Mouse (Mus musculus) liver, adult 2 months (tissue): ENCODE data around the gene Snx3. TPM values are rescaled to one million over a fixed set of nuclear protein-coding genes. Genes with fewer than 3 reads are reported as not detected.

Source experiments
- DNase-seq: peaks from one replicate; pipeline ENCODE4 v3.0.0-alpha.2; 2011; ENCODE audit warnings: low read depth, low spot score; ENCODE audit errors: extremely low read depth
- H3K27ac ChIP-seq: fragments of 200-500 bp; replicated peaks from 2 replicates; pipeline ENCODE4 v1.5.1; 2012; ENCODE audit warnings: low read depth, mild to moderate bottlenecking, control low read depth, inconsistent platforms, low read length; ENCODE audit not compliant: insufficient read depth
- H3K27me3 ChIP-seq: fragments of 200-500 bp; 2 replicates; pipeline ENCODE4 v1.6.1; 2012; ENCODE audit warnings: mild to moderate bottlenecking, moderate library complexity, low read length, inconsistent platforms; ENCODE audit not compliant: control insufficient read depth, insufficient read depth
- H3K36me3 ChIP-seq: fragments of 200-500 bp; 2 replicates; pipeline ENCODE4 v1.6.1; 2012; ENCODE audit warnings: low read length, inconsistent platforms; ENCODE audit not compliant: control insufficient read depth, insufficient read depth
- H3K4me1 ChIP-seq: fragments of 200-500 bp; 2 replicates; pipeline ENCODE4 v1.6.1; 2011; ENCODE audit warnings: low read length; ENCODE audit not compliant: control insufficient read depth, insufficient read depth
- H3K4me3 ChIP-seq: fragments of 200-500 bp; 2 replicates; pipeline ENCODE4 v1.5.1; 2011; ENCODE audit warnings: low read depth, mild to moderate bottlenecking, control low read depth, low read length, moderate library complexity; ENCODE audit not compliant: insufficient read depth
- H3K79me2 ChIP-seq: fragments of 200-500 bp; 2 replicates; pipeline ENCODE4 v1.6.1; 2012; ENCODE audit warnings: inconsistent platforms, mild to moderate bottlenecking, low read length, moderate library complexity; ENCODE audit not compliant: control insufficient read depth, insufficient read depth
- H3K9ac ChIP-seq: fragments of 200-500 bp; 2 replicates; pipeline ENCODE4 v1.6.1; 2012; ENCODE audit warnings: low read depth, mild to moderate bottlenecking, control low read depth, inconsistent platforms, low read length
- CTCF ChIP-seq: fragments of 200-500 bp; IDR thresholded peaks from 2 replicates; pipeline ENCODE4 v1.5.1; 2011; ENCODE audit warnings: low read depth, low read length, control low read depth
- POLR2A ChIP-seq: fragments of 200-500 bp; IDR thresholded peaks from 2 replicates; pipeline ENCODE4 v1.6.1; 2011; ENCODE audit warnings: low read length, control low read depth; ENCODE audit not compliant: insufficient read depth; ENCODE audit errors: extremely low read depth
- WGBS: fragments of 180-500 bp; shearing (Covaris S2); methylation state at CpG from one replicate; pipeline ENCODE4 v1.1.7; 2018; 5-methylcytosine and 5-hydroxymethylcytosine counted together
- polyA plus RNA-seq: library from polyadenylated mRNA; depleted of rRNA; stranded (reverse); fragments of >200 nt; gene quantifications from 2 replicates; pipeline ENCODE4 v1.2.3, GENCODE M21; 2012
- total RNA-seq: library from RNA; depleted of rRNA; stranded (reverse); fragments of >200 nt; gene quantifications from 2 replicates; pipeline ENCODE4 v1.2.3, GENCODE M21; 2014

Gene Snx3
- total and polyA plus RNA-seq, 2 experiments, result 26.9 to 146 TPM

- WGBS, result 7% methylated on average over 15 of the region's 15 CpGs
- Histone ChIP-seq H3K27ac (no peak overlapping the region), H3K4me1 (no peaks in the 10 kb centered on the region), H3K27me3 (peaks cover 47% of the 10 kb centered on the region), H3K36me3 (no peaks in the 10 kb centered on the region), H3K4me3 (no peak overlapping the region), H3K9ac (no peak overlapping the region), H3K79me2 (no peaks in the 10 kb centered on the region)
- TF ChIP-seq CTCF, result no peak
- TF ChIP-seq POLR2A, result no peak
- no peak for DNase-seq
Measured at GRCm38 (mm10) chr10:42577525-42578280, 75.9 kb downstream of the Snx3 start.

- Histone ChIP-seq H3K36me3 (no peaks in the 10 kb centered on the region), H3K4me1 (no peaks in the 10 kb centered on the region), H3K27me3 (peaks cover 49% of the 10 kb centered on the region), H3K27ac (no peak overlapping the region), H3K4me3 (no peak overlapping the region), H3K79me2 (no peaks in the 10 kb centered on the region), H3K9ac (no peak overlapping the region)
- TF ChIP-seq POLR2A (no peak), CTCF (no peak)
- WGBS, result 6% methylated on average over 15 of the region's 15 CpGs
- DNase-seq, result no peak
Measured at GRCm38 (mm10) chr10:42578281-42578675, 76.4 kb downstream of the Snx3 start.

DNA sequence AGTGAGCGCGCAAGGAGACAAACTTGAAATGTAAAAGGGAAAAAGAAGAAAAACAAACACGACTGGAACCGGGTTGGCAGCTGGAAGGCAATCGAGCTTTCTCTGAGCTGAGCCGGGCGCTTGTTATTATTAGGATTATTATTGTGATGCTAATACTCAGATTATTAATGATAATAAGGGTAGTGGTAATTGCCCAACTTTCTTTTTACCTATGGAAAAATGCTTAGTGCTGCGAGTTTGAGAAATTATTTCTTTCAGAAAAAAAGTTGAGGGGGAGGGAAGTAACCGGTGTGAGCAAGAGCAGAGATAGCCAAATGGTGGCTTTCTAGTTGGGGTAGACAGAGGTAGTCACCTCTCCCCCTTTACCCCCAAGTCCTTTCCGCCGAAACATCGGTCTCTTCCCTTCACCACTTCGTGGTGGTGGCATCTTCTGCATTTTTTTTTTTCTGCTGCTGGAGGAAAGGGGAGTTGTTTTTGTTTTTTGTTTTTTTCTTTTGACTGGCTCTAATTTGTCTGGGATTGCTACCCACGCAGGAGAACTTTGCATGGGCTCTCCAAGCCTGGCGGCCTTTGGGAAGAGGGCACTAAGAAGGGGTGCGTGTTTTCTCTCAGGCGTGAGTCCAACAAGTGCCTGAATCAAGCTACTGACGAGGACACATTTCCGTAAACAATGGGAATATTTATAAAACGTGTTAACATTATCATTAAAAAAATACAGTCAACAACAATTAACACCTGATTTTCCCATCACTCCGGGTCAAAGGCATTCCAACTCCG is 77.1 kb downstream of the Snx3 start:
- TF ChIP-seq POLR2A (no peak), CTCF (no peak)
- WGBS, result 4% methylated on average over 22 of the region's 22 CpGs
- no peaks in the 10 kb centered on the region for H3K36me3 ChIP-seq
- no peak overlapping the region for H3K9ac ChIP-seq
- no peaks in the 10 kb centered on the region for H3K79me2 ChIP-seq
- no peak for DNase-seq
- H3K27me3 ChIP-seq, result peaks cover 46% of the 10 kb centered on the region
- H3K27ac ChIP-seq, result no peak overlapping the region
- no peaks in the 10 kb centered on the region for H3K4me1 ChIP-seq
- H3K4me3 ChIP-seq, result no peak overlapping the region

DNA sequence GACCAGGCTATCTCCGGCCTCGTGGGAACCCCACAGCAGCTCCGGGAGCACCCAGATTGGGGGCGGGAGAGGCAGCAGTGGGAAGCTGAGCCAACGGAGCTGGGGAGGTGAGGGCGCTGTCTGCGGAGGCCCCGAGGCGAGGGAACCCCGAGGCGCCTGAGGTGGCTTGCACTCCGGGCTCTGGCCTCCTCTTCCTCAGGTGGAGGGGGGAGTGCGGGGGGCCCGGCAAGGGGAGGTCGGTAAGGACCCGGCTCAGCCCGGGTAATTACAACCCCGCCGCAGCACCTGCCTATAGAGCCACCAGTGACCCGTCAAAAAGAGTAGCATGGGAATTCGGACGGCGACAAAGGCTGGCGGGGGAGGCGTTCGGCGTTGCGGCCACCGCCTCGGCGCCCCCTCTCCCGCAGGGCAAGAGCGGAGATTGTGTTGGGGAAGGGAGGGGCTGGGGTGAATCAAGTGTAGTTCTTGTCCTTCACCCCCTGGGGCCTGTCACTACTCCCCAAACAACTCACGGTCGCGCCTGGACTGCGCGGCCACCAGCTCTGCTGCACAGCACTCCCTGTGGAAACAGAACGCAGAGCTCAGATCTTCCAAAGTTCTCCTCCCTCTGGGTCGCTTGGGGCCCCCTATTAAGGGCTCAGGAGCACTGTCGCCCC is 77.8 kb downstream of the Snx3 start:
- WGBS, result 4% methylated on average over 41 of the region's 41 CpGs
- peaks cover 51% of the 10 kb centered on the region for H3K27me3 ChIP-seq

DNA sequence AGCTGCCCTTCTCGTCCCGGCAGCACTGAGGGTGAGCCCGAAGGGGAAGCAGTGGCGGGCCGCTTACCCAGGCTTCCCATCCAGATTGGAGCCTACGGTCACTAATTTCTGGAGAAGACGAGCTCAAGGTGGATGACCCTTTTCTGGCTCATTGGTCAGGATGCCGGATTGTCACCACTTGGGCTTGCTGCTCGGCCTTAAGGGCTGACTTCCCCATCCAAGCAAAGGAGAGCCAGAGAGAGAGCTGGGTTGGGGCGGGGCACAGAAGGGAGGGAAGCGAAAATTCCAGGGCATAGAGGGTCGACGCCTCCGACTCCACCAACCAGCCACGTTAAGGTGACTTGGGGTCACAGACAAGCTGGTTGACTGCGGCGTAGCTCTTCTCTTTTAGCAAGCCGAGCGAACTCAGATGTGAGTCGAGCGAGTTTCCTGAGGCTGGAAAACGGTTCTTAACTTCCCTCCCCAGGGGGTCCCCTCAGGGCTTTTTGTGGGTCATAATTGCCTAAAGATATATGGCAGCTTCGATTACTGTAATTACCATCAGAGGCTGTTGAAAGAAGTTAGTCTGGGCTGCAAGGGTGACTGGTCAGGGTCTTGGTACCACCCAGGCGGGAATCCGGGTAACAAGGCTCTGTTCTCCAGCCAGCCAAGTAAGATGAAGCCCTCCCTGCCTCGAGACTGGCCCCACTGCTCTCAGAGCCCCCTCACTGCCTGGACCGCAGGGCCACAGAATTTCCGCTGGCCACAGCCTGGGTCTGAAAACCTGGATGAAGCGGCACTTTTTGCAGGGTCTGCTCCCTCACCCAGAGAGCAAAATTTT is 78.5 kb downstream of the Snx3 start:
- H3K9ac ChIP-seq, result no peak overlapping the region
- 8% methylated on average over 29 of the region's 29 CpGs for WGBS

More for the DNA sequence above, 77.8 kb downstream of the Snx3 start:
- Histone ChIP-seq H3K79me2 (no peaks in the 10 kb centered on the region), H3K36me3 (no peaks in the 10 kb centered on the region), H3K27ac (no peak overlapping the region), H3K4me1 (no peaks in the 10 kb centered on the region), H3K4me3 (no peak overlapping the region), H3K9ac (no peak overlapping the region)
- TF ChIP-seq CTCF (no peak), POLR2A (no peak)
- DNase-seq, result no peak

More for the DNA sequence above, 78.5 kb downstream of the Snx3 start:
- H3K4me1 ChIP-seq, result no peaks in the 10 kb centered on the region
- no peaks in the 10 kb centered on the region for H3K36me3 ChIP-seq
- peaks cover 48% of the 10 kb centered on the region for H3K27me3 ChIP-seq
- DNase-seq, result no peak
- TF ChIP-seq CTCF (no peak), POLR2A (no peak)
- no peak overlapping the region for H3K4me3 ChIP-seq
- H3K27ac ChIP-seq, result no peak overlapping the region
- H3K79me2 ChIP-seq, result no peaks in the 10 kb centered on the region
